Mouse (Mus musculus) fibroblast of lung, adult 2 months (primary cell): ENCODE data around the gene Tpte.
"Not testable (repeated sequence)": the region's sequence is repeated elsewhere in the genome, so short reads cannot be mapped to it uniquely, and the experiment has no call there.

ENCODE experiments used
- DNase-seq: peaks from one replicate; pipeline ENCODE4 v3.0.0-alpha.2; 2011; ENCODE audit warnings: low read depth

Gene Tpte

DNA sequence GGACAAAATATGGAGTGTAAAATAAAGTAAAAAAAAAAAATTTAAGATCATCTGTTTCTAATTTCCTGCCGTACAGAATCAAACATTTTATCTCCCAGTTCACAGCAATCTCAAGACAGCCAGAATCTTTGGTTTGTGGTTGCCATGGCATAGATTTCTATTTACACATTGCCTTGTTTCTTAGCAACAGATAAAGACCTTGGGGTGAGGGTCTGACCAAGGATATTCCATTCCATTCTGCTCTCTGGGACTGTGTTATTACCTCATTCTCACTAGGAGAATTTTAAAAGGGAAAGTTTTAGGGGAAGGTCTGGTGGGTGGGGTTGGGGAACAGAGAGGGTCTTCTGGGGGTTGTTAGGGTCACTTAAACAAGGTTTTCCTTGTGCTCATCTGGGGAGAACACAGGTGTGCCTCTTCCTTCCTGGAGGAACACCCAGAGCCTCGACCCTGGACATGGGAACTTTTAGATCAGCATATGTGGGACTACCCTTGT lies at the start of gene Tpte:
TSS of gene Tpte (plus strand) at position 443 of the 493 bp plus-strand sequence.
- DNase-seq: no peak

DNA sequence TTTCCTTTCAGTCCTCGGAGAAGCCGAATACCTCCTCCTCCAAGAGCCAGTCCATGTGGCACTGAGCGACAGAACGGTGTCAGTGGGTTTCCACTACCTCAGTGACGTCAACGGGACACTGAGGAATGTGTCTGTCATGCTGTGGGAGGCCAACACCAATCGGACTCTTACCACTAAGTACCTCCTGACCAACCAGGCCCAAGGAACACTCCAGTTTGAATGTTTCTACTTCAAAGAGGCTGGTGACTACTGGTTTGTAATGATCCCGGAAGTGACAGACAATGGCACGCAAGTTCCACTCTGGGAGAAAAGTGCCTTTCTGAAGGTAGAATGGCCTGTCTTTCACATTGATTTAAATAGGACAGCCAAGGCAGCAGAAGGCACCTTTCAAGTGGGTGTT lies 40.3 kb upstream of the Tpte start:
- no peak for DNase-seq

DNA sequence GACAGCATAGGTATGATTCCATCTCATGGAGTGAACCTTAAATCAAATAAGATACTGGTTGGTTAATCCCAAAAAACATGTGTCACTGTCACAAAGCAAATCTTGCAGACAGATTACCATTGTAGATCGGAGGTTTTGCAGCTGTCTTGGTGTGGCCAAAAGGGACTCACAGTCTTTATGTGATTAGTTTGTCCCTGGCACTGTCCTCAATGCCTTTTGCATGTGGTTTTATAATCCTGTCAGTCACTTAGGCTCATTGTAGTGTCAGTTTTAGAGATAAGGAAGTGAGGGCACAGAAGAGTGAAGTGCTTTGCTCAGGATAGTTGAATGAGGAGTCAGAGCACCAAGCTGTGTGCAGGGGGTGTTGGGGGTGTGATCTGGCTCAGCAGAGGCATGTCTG lies 37.6 kb upstream of the Tpte start:
- no peak for DNase-seq

DNA sequence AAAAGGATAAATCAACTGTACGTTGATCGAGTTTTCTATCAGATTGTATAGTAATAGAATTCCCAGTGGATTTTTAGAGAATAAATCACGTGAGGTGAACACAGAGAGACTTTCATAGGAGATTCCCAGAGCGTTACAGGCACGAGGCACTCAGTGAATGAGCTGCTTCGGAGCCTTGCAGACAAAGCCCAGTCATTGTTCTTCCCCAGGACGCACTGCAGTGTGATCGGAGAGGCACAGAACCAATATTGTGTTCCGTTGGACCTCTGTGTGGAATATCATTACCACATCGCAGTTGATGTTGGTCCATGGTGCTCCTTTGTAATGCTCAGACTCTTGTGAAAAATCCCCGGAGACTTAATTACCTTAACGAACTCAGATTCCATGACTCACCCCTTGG lies 35.3 kb upstream of the Tpte start:
- no peak for DNase-seq

DNA sequence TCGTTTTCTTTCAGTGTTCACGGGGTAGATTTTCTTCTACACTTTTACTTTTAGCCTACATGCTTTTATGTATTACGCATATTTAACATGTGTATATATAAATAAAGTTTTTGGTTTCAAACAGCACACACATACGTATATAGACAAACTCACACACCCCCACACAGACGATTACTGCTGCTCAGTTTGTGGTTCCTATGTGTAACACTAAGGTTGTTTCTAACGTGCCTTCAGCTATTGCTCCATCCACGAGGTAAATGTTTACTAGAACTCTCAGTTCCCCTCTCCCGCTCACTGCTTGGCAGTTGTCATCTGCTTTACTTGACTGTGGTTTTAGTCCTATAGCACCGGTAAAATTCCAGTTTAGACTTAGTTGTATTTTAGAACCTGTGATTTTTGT lies 34.2 kb upstream of the Tpte start:
- no peak for DNase-seq

DNA sequence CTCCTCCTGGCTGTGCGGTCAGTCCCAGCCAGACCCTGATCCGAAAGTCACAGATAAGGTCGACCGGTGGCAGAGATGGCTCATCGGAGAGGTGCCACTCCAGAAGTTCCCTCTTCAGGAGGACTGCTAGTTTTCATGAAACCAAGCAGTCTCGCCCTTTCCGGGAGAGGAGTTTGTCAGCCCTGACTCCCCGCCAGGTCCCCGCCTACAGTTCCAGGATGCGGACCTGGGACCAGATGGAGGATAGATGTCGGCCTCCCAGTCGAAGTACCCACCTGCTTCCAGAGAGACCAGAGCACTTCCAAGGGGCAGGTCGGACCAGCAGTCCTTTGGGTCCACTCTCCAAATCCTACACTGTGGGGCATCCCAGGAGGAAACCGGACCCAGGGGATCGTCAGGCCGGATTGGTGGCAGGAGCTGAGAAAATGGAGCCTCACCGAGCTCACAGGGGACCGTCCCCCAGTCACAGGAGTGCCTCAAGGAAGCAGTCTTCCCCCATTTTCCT lies 24.2 kb upstream of the Tpte start:
- DNase-seq: no peak

DNA sequence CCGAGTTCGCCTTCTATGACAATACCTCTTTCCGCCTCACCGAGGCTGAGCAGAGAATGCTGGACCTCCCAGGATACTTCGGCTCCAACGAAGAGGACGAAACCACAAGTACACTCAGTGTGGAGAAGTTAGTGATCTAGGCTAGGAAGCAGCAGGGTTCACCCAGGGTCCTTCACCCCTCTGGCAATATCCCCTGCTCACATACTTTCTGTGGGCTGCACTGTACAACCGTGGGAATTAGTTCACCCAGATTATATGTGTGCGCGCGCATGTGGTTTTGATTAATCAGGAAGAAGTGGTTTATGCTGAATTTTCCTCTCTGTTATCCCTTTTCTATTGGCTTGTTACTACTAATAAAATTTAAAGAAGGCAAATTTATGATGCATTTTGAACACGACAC lies 23.7 kb upstream of the Tpte start:
- DNase-seq: no peak

DNA sequence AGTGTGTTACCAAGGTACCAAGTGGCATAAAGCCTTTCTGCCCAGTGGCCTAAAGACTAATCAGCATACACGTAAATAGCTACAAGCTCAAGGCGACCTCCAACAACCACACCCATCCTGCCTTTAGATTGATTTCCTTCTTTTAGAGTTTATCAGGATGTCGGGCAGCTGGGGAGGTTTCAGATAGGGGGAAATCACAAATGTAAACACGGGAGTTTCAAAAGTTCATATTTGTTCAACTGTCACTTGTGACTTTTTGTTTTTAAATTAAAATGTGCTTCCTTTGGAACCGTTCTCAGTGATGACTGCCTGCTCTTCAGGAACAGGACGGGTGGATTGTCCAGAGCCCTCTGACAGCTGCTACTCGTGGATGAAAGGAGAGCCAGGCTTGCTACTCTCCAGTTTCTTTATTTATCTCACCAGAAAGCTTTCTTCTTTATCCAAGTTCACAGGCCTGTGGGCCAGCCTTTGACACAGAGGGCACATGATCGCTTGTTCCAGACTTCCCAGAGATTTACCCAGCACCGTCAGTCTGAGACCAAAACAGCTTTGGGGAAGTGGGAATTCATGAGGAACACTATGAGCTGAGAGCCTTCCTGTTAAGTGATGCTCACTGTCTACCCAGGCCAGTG lies 23.0 kb upstream of the Tpte start:
- no peak for DNase-seq

DNA sequence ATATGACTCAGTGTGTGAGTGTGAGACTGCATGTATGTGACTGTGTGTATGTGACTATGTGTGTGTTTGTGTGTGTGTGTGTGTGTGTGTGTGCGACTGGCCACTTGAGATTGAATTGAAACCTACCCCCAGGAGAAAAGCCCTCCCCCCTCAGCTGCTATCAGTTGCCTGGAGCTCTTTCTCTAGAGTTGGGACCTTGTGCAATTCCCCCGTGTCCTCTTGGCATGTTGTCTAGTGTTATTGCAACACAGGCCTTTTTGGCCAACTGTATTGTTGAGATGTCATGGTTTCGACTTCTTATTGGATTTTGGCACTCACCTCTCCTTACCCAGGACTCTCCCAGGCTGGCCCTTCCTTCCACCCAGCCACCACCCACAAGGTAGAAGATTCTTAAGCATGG lies 21.0 kb upstream of the Tpte start:
- peak; percentile 65 for DNase-seq

DNA sequence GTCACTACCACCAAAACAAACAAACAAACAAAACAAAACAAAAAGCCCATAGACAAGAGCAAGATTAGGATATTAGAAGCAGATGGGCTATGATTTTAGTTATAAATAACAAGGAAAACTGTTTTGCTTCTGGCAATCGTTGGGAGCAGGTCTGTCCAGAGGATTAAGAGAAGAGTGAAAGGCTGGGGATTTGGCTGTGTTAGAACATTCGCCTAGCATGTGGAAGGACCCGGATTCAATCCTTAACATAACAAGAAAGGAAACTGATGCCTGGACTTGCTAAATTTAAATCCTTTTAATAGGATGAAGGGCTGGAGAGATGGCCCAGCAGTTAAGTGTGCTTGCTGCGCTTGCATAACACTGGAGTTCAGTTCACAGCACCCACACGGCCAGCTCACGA lies 18.9 kb upstream of the Tpte start:
- no peak for DNase-seq

DNA sequence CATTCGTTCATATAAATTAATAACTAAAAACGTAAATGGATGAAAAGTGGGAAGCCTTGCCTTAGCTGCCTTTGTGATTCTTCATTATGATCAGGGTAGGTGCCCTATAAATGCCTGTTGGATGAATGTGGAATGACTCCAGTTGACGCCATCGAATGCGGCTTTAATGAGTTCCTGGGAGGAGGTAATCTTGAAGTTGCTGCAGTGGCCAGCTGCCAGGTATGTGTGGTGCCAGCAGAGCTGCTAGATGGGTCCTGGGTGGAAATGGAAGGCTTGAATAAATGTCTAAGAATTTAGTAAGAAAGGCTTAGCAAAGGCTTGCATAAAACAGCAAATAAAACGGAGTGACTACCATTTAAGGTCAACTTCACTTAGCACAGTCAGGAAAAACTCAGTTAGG lies 18.5 kb upstream of the Tpte start:
- peak; percentile 50 for DNase-seq

DNA sequence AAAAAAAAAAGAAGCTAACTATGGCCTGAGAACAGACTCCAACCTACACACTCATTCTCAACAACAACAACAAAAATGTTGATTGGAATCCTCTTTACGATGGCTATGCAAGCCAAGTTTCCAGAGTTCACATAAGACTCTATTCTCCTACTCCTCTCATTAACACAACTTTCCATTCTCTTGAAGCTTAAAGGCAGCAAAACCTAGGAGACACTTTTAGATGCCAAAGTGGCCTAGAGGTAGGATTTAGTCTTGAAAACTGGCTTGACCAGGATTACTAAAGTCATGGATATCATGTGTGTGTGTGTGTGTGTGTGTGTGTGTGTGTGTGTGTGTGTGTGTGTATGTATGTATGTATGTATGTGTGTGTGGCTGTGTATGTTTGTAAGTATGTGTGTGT lies 18.0 kb upstream of the Tpte start:
- no peak for DNase-seq

DNA sequence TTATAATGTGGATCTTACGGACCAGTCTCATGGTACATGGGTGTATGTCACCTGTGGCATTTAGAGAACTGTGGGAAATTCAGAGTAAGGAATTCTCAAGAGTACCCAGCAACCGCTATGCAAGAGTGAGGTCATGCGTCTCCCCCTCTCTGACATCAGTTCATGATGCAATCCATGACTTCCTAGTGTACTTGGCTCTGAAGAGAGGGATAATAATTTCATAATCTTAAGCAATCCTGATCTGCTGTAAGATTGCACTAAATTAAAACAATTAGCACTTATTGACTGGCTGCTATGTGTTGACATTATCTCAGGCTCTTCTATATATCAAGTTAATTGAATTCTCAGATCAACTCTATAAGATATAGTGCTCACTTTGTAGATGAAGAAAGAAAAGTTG lies 16.4 kb upstream of the Tpte start:
- no peak for DNase-seq

DNA sequence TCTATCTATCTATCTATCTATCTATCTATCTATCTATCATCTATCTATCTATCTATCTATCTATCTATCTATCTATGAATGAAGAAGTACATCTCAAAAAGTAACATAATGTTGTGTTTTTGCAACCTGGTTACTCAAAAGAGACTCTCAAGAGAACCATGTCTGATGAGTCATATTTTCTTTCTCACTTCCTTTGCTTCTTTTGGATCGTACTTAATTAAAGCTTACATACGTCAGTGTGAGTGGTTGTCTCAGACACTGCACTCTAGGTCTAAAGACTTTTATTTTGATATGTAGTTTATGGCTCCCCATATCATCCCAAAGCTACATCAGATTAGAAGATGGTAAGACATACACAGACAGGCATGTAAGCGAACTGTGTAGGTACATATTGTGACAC lies 10.1 kb upstream of the Tpte start:
- DNase-seq: no peak

DNA sequence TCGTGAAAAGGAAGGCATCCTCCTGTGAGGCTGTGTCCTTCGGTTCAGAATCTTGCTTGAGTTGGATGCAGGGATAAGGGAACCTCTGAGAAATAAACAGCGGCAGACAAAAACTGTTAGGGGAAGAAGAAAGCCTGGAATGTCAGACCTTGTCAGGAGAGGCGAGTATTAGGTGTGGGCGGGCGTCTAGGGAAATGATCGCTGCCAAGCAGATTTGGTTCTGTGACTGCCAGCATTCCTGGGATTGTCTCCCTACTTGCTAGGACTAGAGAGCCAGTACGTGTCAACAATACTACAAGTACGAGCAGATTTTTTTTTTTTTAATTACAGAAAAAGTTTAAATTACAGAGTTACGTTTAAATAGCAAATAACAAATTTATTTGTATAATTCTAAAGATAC lies 8.6 kb upstream of the Tpte start:
- no peak for DNase-seq

DNA sequence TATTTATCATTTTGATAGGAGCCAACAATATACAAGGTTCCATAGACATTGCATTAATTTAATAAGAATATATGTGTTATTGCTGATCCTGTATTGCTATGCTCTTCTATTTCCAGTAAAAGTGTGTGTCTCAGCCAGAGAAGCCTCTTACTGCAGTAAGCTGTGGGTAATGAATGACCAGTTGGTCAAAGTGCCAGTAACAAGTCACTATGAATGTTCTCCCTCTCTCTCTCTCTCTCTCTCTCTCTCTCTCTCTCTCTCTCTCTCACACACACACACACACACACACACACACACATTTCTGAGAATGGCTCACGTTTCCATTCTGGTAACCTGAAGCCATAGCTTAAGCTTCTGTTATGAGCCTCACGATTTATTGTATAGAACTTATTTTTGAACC lies 19.1 kb downstream of the Tpte start:
- DNase-seq: no peak

DNA sequence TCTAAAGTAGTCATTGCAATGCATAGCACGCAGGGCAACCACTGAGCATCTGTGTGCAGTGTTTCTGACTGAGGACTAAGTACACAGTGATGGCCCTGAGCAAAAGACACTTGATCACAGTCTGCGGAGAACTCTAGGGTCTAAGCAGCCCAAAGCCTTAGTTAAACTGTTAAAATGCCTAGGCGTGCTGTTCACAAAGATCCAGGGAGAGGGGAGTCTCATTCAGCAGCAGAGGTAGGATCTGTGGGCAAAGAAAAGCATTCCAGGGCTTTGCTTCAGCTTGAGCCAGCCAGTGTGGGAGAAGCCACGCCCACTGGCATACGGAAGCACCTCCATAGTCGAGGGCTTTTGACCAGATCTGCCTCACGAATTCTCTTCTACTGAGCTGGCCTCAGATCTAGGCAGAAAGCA lies 19.7 kb downstream of the Tpte start:
- no peak for DNase-seq

DNA sequence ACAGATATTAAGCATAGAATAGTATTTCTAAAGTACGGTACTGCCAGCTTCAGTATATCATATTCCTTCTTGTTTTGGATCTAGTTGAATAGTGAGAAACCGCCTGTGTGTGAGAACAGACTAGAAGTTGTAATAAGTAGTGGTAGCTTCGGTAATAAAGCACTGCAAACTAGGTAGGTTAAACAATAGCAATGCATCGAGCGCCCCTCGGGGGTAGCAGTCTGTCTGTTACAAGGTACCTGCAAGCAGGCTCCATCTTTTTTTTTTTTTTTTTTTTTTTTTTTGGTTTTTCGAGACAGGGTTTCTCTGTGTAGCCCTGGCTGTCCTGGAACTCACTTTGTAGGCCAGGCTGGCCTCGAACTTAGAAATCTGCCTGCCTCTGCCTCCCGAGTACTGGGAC lies 20.8 kb downstream of the Tpte start:
- DNase-seq: not testable (repeated sequence)

DNA sequence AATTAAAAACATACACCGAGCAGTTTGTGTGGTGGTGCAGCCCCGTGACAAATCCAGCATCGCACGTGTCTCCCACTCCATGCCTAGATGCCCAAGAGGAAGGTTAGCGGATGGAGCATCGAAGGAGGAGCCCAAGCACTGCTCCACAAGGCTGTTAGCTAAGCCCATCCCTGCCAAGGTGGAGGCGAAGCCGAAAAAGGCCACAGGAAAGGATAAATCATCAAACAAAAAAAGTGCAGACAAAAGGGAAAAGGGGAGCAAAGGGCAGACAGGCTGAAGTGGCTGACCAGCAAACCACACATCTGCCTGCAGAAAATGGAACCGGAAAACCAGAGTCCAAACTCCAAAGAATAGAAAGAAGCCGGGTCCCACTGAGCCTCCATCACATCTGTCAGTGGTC lies 23.8 kb downstream of the Tpte start:
- no peak for DNase-seq

DNA sequence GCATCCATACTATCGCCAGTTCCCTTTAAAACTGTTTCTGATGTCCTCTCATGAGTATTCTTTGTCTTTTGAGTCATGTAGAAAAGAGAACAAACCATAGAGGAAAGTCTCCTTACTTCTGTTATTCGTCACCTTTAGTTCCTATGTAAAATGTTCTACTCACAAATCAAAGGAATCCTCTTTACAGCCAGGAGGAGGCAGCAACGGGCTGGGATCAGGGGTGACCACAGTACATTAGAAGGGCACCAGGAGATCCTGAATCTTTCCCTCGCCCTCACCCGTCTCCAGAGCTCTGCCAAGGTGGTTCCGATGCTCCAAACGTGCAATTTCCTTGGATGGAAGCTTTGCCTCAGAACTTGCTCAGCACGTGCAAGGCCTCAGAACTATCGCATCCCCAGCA lies 28.2 kb downstream of the Tpte start:
- no peak for DNase-seq

DNA sequence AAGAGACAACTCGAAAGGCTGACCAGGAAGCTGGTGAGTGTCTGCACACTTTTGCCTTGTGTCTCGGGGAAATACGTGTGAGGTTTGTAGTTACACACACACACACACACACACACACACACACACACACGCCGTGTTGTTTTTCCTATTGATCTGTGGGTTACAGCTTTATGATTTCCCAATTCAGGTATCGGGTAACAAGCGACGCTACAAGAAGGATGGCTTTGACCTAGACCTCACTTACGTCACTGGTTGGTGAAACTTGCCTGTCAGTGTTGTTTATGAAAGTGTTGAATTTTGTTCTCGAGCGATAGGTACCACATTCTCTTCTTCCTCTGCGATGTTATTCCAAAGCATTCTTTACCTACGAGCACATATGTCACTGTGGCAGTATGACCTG lies 52.2 kb downstream of the Tpte start:
- no peak for DNase-seq

DNA sequence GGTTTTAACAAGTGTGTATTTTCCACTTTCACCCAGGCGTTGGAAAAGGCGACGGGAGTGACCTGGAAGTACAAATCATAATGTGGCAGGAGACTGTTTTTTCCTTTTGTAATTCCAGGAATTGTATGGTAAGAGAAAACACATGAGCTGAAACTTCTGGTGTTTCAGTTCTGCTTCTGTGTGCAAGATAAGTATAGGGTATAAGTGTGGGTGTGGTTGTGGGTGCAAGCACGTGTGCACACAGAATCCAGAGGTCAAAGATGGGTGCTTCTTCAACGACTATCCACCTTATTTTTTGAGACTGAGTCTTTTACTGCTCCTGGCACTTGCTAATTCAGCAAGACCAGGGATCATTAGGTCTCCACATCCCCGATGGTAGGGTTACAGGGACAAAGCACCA lies 76.1 kb downstream of the Tpte start:
- no peak for DNase-seq

DNA sequence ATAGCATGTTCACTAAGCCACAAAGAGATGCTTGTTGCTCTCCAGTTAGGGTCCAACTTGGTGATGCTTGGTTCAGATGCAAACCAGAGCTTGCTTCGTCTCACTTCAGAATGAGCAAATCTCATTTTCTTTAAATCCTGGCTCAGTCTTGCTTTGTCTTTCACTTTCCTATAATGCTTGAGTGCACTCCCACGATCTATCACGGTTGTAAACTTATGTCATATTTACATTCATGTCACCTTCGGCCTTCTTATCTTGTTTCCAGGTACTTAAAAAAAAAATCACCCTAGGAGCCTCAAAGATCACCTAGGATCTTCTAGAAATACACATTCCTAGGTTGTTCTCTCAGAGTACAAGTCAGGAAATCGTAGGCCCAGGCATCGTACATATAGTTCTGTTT lies 76.6 kb downstream of the Tpte start:
- DNase-seq: no peak

DNA sequence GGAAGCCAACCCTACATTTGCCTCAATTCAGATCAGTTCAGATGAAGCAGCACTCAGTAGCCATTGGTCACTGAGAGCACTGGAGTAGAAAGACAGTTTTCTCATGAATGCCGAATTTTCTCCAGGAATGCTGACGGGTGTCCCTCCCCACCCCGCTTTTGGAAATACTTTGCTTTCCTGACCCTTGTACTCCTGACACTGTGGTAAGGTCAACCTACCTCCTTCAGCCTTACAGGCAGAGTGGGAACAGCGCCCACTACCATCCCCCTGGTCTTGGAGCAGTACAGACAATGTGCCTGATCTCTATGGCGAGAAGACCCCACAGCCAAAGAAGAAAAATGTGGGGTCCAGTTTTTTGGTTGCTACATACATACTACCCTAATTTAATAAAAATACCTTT lies 93.1 kb downstream of the Tpte start:
- DNase-seq: no peak

DNA sequence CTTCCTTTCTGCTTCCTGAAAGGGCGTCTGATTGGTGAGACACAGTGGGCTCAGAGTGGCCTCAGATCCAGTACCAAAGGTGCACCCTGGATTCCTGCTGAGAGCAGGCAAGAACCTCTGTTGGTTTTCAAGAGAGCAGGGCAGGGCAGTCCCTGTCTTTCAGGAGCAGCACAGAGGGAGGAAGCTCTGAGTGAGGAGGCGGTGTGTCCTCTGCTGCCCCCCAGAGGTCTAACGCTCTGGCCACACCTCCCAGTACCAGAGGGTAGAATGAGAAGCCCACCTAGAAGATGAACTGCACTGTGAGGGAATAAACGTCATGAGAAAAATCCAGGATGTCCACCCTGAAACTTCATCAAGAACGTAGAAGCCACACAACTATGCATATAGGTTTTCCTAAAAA lies 93.7 kb downstream of the Tpte start:
- peak; percentile 5 for DNase-seq
